Mouse (Mus musculus) testis, adult 2 months (tissue): Measurements from ENCODE around the gene Serpinh1.

Source experiments
- CTCF ChIP-seq: fragments of 200-500 bp; IDR thresholded peaks from 2 replicates; pipeline ENCODE4 v1.5.1; 2012; ENCODE audit warnings: low read depth, mild to moderate bottlenecking, inconsistent platforms, low read length, moderate library complexity; ENCODE audit not compliant: control insufficient read depth, insufficient read depth, insufficient replicate concordance
- POLR2A ChIP-seq: fragments of 200-500 bp; IDR thresholded peaks from 2 replicates; pipeline ENCODE4 v1.6.1; 2012; ENCODE audit warnings: low read depth, mild to moderate bottlenecking, inconsistent platforms, low read length, moderate library complexity; ENCODE audit not compliant: control insufficient read depth

DNA sequence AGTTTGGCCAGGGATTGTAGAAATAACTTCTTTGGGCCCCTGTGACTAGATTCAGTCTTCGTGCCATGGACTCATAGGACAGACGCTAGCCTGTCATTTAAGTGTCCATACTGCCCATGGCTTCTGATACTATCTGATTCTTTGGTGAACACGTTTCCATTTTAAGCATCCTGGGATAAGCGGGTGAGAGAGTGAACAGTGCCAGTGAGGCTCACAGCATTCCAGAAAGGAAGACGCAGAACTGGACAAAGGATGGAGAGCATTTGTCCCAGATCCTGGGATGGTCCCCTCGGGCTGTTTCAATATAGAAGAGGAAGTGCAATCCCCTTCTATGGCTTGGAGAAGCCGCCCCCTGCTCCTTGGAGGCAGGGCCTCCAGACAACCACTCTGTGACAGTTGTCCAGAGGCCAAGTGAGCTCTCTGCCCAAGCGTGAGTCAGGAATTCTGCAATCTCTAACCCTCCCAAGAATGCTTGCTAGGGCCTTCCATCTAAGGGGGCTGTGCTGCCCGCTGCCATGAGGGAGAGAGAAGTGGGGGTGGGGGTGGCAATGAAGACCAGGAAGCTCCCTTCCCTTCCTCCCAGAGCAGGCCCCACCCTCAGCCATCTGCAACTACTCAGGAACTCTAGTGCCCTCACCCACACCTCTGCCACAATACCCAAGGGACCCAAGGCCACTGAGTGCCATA lies 3.3 kb upstream of the Serpinh1 start:
- no peak for TF ChIP-seq CTCF
- TF ChIP-seq POLR2A = no peak
